Mouse (Mus musculus): ENCODE measurements at regions not wholly inside any gene's neighbourhood (a gene's known extent, or its start where the extent isn't known, plus 50 kb on each side); places are given as distances from the start of the nearest gene placed in this dataset.

- intact Hi-C loops (cut with DNase I), result no loop called here
- DNase-seq, result peak; percentile 77
Measured at GRCm38 (mm10) chr15:88468107-88468506, 132.0 kb upstream of the Zdhhc25 start.

DNA sequence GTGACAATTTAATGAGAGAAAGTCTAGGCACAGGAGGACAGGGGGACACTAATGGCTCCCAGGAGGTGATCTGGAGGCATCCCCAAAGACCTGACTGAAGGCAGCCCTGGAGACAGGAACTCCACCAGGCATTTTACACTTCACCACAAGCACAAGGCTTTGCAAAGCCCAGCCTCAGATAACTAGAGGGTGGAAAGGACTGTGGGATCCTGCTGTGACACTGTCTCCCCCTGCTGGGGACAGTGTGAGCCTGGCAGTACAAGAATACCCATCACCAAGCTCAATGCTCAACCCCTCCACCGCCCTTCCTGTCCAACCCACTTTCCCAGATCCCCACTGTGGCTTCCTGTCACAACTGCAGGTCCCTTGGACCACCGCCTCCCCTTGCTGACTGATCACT is 131.3 kb upstream of the Zdhhc25 start:
- DNase-seq, result peak; percentile 65
- intact Hi-C loops (cut with DNase I), result no loop called here

GRCm38 (mm10) chr15:88469508-88470455 is 130.3 kb upstream of the Zdhhc25 start:
- DNase-seq, result no peak

DNA sequence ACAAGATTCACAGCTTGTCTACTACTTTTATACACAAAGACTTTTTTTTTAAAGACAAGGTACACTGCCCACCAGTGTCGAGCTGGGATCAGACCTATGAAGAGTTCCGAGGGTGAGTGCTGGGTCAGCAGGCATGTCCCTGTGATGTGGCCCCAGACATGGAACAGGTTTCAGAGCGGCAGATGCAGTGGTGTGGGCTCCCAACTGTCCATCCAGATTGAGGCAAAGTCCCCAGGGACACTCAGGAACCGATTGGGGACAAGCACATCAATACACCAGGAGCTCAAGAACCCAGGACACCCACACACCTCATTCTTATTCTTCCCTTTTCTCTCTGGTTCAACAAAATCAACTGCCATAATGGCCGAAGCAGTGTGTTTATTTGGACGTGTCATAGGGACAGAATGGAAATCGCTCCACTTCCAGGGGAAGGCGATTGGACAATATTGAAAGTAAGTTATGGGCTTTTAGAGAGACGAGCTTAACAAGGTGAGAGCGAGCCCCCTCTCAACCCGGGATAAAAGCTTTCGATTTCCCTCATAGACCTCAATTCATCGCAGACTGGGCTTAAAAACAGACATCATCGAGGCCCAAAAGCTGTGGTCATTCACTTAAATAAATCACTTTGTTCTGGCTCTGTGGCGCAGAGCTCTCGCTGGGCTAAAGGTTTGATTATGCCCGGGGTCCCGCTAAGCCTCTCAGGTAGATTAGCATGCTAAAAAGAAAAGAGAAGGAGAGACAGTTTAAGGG is 127.6 kb upstream of the Zdhhc25 start:
- DNase-seq, result no peak
- intact Hi-C loops (cut with DNase I), result loop anchor here (10.0 kb wide), 1 partner anchor 848 kb away; no protein-coding TSS in a partner anchor

More at GRCm38 (mm10) chr15:88469508-88470455, 130.3 kb upstream of the Zdhhc25 start:
- intact Hi-C loops (cut with DNase I), result loop anchor here (10.0 kb wide), 1 partner anchor 845 kb away; no protein-coding TSS in a partner anchor

DNA sequence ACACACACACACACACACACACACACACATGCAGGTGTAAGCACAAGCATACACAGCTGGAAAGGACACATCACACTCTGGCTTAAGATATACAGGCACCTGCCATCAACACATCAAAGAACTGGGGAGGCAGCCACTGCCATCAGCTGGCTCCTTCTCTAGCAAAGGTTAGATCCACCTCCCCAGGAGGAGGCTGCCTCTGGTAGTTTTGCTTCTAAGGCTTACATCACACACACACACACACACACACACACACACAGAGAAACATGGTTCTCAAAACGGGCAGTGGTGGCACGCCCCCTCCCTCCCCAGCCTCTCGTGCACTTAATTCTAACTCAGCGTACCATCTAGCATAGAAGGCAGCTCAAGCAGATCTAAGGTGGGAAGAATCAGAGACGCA is 126.9 kb upstream of the Zdhhc25 start:
- intact Hi-C loops (cut with DNase I), result loop anchor here (10.0 kb wide), 1 partner anchor 848 kb away; no protein-coding TSS in a partner anchor
- DNase-seq, result no peak

DNA sequence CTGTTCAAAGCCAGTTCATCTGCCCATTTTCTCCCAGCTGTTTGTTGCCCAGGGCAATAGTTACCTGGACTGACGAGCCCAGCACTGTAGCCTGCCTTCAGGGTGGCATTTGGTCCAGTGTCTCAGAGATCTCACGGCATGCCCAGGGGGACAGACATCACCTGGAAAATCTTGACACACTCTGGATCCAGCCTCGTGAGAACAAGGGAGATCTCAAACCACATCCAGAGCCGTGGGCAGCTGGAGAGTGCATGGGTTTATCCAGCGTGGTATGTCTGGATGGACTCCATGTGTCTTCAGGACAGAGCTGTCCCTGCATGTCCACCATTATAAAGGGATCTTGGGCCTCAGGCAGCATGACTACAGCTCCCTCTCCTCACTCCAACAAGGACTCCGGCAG is 116.6 kb upstream of the Zdhhc25 start:
- intact Hi-C loops (cut with DNase I), result no loop called here
- no peak for DNase-seq

- intact Hi-C loops (cut with DNase I), result no loop called here
- DNase-seq, result no peak
Measured at GRCm38 (mm10) chr15:88489715-88490114, 110.4 kb upstream of the Zdhhc25 start.

DNA sequence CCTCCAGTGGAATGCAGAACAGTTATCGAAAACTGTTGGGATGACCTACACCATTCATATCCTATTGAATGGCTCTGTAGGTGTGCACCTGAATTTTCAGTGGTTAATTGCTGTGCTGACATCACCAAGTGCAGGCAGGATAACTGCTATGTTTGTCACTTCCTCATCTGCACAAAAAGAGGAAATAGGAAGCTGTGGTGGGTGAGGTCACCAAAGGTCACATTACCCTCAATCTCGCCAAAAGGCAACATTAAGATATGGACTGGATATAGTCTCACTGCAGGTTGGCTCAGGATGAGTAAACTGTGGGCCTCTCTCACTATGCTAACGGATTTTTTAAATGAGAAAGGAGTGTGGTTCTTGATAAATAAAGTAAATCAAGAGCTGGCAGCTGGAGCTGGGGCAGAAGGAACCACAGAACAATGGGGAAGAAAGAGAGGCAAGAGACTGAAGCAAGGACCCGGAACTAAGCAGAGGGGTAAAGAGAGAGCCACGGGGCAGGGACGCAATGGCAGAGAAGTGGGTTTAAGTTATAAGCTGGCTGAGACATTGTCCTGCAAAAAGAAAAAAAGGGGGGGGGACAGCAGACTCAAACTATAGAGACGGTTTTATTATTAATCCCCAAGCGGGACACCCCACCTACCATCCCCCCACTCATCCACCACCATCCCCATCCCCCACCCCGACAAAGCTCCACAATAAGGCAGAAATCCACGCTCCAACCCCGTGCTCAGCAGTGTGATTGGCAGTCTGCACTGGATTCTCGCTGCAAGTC is 109.6 kb upstream of the Zdhhc25 start:
- DNase-seq, result no peak
- intact Hi-C loops (cut with DNase I), result no loop called here

GRCm38 (mm10) chr15:88491091-88491366 is 109.1 kb upstream of the Zdhhc25 start:
- intact Hi-C loops (cut with DNase I), result no loop called here
- no peak for DNase-seq

GRCm38 (mm10) chr15:88497957-88498356 is 102.1 kb upstream of the Zdhhc25 start:
- no peak for DNase-seq
- intact Hi-C loops (cut with DNase I), result no loop called here

GRCm38 (mm10) chr15:88502311-88502710 is 97.8 kb upstream of the Zdhhc25 start:
- intact Hi-C loops (cut with DNase I), result no loop called here
- no peak for DNase-seq

DNA sequence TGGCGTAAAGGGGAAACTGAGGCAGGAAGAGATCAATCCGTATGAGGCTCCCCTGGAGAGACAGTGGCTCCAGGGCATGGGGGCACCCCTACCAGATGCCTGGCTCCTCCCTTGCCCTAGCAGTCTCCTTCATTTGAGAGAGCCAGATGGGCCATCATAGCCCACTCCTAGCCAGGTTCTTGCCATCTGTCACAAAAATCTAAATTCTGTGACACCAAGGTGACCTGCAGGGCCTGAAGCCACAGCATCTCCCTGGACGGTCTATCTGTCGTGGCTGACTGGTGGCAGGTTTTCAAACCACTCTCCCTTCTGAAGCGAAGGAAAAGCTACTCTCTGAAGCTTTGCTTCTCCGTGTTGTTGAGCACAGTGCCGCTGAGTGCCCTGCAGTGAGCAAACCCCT is 96.2 kb upstream of the Zdhhc25 start:
- intact Hi-C loops (cut with DNase I), result no loop called here
- peak; percentile 42 for DNase-seq

- intact Hi-C loops (cut with DNase I), result no loop called here
- peak; percentile 61 for DNase-seq
Measured at GRCm38 (mm10) chr15:88505491-88506119, 94.5 kb upstream of the Zdhhc25 start.

GRCm38 (mm10) chr15:88507886-88508285 is 92.2 kb upstream of the Zdhhc25 start:
- intact Hi-C loops (cut with DNase I), result no loop called here
- DNase-seq, result no peak

GRCm38 (mm10) chr15:88508971-88509370 is 91.1 kb upstream of the Zdhhc25 start:
- DNase-seq, result no peak
- intact Hi-C loops (cut with DNase I), result no loop called here

DNA sequence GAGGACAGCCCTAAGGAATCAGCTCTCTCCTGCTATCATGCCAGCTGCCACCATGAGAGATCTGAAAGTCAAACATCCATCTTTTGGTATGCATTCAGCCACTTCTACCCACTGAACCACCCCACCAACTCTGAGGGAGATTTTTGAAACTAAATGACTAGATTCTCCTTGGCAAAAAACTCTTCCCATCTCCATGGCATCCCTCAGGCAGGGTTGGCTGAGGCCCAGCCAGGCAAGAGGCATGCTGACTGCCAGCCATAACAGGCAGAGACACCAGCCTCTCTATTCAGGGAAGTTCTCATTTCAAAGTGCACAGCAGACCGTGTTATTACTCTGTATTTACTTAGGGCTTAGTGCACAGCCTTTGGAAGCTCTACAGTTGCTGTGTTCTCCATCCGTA is 90.5 kb upstream of the Zdhhc25 start:
- DNase-seq, result peak; percentile 77

DNA sequence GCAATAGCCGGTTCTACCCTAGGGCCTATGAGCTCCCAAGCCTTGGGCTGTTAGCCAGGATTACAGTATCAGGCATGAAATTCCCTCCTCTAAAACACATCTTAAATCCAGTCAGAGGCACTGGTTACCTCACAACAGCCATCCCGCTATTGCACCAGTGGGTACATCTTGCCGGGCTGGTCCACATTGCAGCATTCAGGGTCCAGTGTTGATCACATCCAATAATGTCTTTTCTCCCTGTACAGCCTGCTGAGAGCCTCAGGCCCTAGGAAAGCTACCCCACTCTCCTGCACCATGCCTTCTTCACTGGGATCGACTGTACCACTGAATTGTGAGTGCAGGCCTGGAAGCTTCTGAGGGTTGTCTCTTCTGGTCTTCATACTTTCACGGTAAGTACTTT is 86.0 kb upstream of the Zdhhc25 start:
- intact Hi-C loops (cut with DNase I), result no loop called here
- no peak for DNase-seq

More for the DNA sequence above, 90.5 kb upstream of the Zdhhc25 start:
- intact Hi-C loops (cut with DNase I), result no loop called here

DNA sequence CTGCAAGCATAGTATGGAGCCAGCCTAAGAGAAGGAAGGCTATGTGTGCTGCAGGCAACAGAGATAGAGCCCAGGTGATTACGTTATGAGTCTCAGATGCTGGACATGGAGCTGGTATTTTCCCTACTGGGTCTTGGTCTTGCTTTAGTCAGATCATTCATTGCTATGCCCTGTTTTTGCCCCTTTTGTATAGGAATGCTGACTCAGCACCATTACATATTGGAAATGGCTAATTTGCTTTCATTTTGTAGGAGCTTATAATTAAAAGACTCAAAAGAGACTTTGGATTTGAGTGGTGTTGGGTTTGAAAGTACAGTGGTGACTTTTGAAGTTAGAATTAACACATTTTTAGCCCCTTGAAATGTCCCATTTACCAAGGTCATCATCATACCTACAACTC is 68.9 kb upstream of the Zdhhc25 start:
- DNase-seq, result no peak
- intact Hi-C loops (cut with DNase I), result no loop called here

- DNase-seq, result no peak
- intact Hi-C loops (cut with DNase I), result no loop called here
Measured at GRCm38 (mm10) chr15:88532008-88532407, 68.1 kb upstream of the Zdhhc25 start.

DNA sequence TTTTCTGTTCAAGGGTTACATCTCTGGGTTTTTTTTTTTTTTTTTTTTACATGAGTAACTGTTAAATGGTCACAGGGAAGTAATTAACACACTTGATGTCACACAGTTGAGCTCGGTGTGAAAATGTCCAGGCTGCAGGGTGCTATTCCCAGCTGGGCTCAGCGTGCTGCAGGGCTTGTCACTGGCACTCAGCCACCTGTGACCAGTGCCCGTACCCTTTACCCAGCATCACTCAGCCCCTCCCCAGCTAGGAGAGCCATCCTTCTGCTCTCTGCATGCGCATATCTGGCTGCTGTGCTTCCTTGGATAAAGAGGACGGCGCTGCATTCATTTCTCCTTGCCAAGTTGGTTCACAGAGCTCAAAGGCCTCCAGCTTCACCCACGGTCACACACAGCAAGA is 66.7 kb upstream of the Zdhhc25 start:
- DNase-seq, result peak; percentile 68
- intact Hi-C loops (cut with DNase I), result no loop called here

- DNase-seq, result peak; percentile 39
- intact Hi-C loops (cut with DNase I), result no loop called here
Measured at GRCm38 (mm10) chr15:88535516-88535915, 64.6 kb upstream of the Zdhhc25 start.
